In the genomic region with DNA sequence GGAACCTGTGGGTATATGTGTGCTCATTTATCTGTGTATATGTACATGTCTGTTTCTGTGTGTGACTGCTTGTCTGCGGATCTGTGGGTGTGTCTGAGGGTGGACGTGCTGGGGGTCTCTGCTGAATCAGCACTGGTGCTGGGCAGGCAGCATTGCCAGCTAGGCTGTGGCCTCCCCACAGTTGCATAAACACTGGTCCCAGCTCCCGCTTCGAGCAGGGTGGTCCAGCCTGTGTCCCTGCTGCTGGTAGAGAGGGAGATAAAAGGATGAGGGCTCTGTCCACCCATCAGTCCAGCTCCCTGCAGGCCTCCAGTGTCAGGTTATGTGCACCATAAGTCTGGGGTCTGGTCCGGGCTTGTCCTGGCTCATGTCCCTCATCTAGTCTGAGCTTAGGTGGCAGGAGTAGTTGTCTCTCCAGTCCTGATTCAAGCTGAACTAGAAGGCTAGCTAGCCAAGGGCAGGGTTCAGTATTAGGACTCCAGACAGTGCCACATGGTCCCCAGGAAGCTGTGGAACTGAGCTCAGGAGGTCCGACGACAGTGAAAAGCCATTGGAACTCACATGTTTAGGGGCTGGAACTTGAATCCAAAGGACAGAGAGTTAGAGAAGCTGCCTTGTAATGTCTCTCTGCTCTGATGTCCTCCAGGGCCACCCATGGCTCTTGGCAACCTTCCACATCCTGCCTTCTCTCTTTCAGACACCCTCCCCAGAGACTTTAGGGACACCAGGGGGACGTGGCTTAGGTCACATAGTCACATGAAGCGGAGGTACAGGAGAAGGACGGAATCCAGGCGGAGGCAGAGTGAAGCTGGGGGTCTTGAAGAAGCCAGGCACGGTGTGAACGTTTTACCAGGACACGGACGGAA, we compare ENCODE assay signal across 17 mouse cellular contexts. TPM values are rescaled to one million over a fixed set of nuclear protein-coding genes. Genes with fewer than 3 reads are reported as not detected.
DNase-seq lines count a peak whose midpoint lies in the region; ATAC-seq lines count a peak whose summit lies in the region.
"Had no signal": no experiment of that assay in that cellular context is flagged by ENCODE, and none has a peak within 500 bp of the region (broad histone marks: within the 10 kb centered on the region; RNA-seq: fewer than 3 reads in every experiment).

No protein-coding gene starts in this region.

- H3K27me3 ChIP-seq in heart, embryonic 15.5 days = no peaks in the 10 kb centered on the region
- H3K27me3 ChIP-seq in kidney, embryonic 16.5 days (ENCODE audit: insufficient read depth, low read length) = no peaks in the 10 kb centered on the region
- 0 out of 2 replicates have a peak, but pooled peaks cover 20% of the 10 kb centered on the region for H3K27me3 ChIP-seq in liver, embryonic 12.5 days (replicated peaks)
- H3K27me3 ChIP-seq: midbrain, embryonic 15.5 days; neural tube, embryonic 12.5 days had no signal

- peak overlapping the region; percentile 4 for H3K27ac ChIP-seq in heart, embryonic 15.5 days
- peak overlapping the region; percentile 54; the same call in 1 of the 2 replicates for H3K27ac ChIP-seq in kidney, embryonic 16.5 days (ENCODE audit: low read length)
- no peak overlapping the region for H3K27ac ChIP-seq in liver, embryonic 12.5 days
- H3K27ac ChIP-seq: limb, embryonic 12.5 days; macrophage; midbrain, embryonic 15.5 days; neural tube, embryonic 12.5 days had no signal

- 58% methylated on average over 15 of the region's 15 CpGs for WGBS in heart, embryonic 15.5 days
- 62% methylated on average over 15 of the region's 15 CpGs for WGBS in kidney, embryonic 16.5 days
- WGBS in liver, embryonic 12.5 days (ENCODE audit: insufficient replicate concordance) = 61% methylated on average over 15 of the region's 15 CpGs

- no peaks in the 10 kb centered on the region for H3K9me3 ChIP-seq in heart, embryonic 15.5 days (replicated peaks)
- no peaks in the 10 kb centered on the region for H3K9me3 ChIP-seq in kidney, embryonic 16.5 days (ENCODE audit: low read length)
- no peaks in the 10 kb centered on the region for H3K9me3 ChIP-seq in liver, embryonic 12.5 days (replicated peaks)
- H3K9me3 ChIP-seq: limb, embryonic 12.5 days; midbrain, embryonic 15.5 days; neural tube, embryonic 12.5 days had no signal

- H3K36me3 ChIP-seq in heart, embryonic 15.5 days = peaks cover 10% of the 10 kb centered on the region; the same call in 1 of the 2 replicates
- H3K36me3 ChIP-seq in kidney, embryonic 16.5 days (ENCODE audit: insufficient read depth, low read length) = no peaks in the 10 kb centered on the region
- no peaks in the 10 kb centered on the region for H3K36me3 ChIP-seq in liver, embryonic 12.5 days
- H3K36me3 ChIP-seq: limb, embryonic 12.5 days; midbrain, embryonic 15.5 days; neural tube, embryonic 12.5 days had no signal

- peak; percentile 26 for DNase-seq in kidney, adult 9 months
- no peak for DNase-seq in kidney, adult 18-20 months
- peak; percentile 22 for DNase-seq in lung, postnatal 36 days
- no peak for DNase-seq in urinary bladder, postnatal 4 days (ENCODE audit: low spot score in 2 of 2)
- DNase-seq in cerebellum, postnatal 4 days (ENCODE audit: low spot score in 2 of 2) = no peak
- DNase-seq: adrenal gland, postnatal 14 days; retina, postnatal 1 day had no signal

- H3K4me3 ChIP-seq in heart, embryonic 15.5 days = no peak overlapping the region
- H3K4me3 ChIP-seq in kidney, embryonic 16.5 days (ENCODE audit: low read length) = no peak overlapping the region
- no peak overlapping the region for H3K4me3 ChIP-seq in liver, embryonic 12.5 days
- H3K4me3 ChIP-seq: limb, embryonic 12.5 days; midbrain, embryonic 15.5 days; neural tube, embryonic 12.5 days had no signal

- H3K4me2 ChIP-seq in heart, embryonic 15.5 days = no peak overlapping the region
- H3K4me2 ChIP-seq in kidney, embryonic 16.5 days (replicated peaks; ENCODE audit: low read depth, low read length) = no peak overlapping the region
- H3K4me2 ChIP-seq in liver, embryonic 12.5 days = no peak overlapping the region
- H3K4me2 ChIP-seq: limb, embryonic 12.5 days; midbrain, embryonic 15.5 days; neural tube, embryonic 12.5 days had no signal

- no peak for ATAC-seq in heart, embryonic 15.5 days (replicated peaks; ENCODE audit: insufficient number of reproducible peaks, insufficient read depth, low FRiP score, low read depth)
- ATAC-seq in kidney, embryonic 16.5 days (ENCODE audit: low FRiP score, low TSS enrichment) = peak; percentile 28; the same call in 1 of the 2 replicates
- ATAC-seq in liver, embryonic 12.5 days = no peak
- ATAC-seq: midbrain, embryonic 15.5 days had no signal

- peaks cover 28% of the 10 kb centered on the region for H3K4me1 ChIP-seq in heart, embryonic 15.5 days (replicated peaks)
- peaks cover 5% of the 10 kb centered on the region for H3K4me1 ChIP-seq in kidney, embryonic 16.5 days (ENCODE audit: insufficient read depth, low read length)
- no peaks in the 10 kb centered on the region for H3K4me1 ChIP-seq in liver, embryonic 12.5 days
- H3K4me1 ChIP-seq: midbrain, embryonic 15.5 days; neural tube, embryonic 12.5 days had no signal

- H3K9ac ChIP-seq in heart, embryonic 15.5 days = no peak overlapping the region
- H3K9ac ChIP-seq in kidney, embryonic 16.5 days (replicated peaks; ENCODE audit: low read length) = no peak overlapping the region
- H3K9ac ChIP-seq in liver, embryonic 12.5 days = no peak overlapping the region
- H3K9ac ChIP-seq: limb, embryonic 12.5 days; midbrain, embryonic 15.5 days; neural tube, embryonic 12.5 days had no signal

RNA-seq across cellular contexts. Expression of gene Prss42, which starts 23.3 kb away (rescaled TPM):
- 0.15 TPM in 1 of 2 replicates, not detected in the other for polyA plus RNA-seq in heart, embryonic 15.5 days (2015; fragmentation: Nextera tagmentation; extraction: Ambion mirVana)
- not detected in 2 replicates for polyA plus RNA-seq in kidney, embryonic 16.5 days (2015; fragmentation: Nextera tagmentation; extraction: Ambion mirVana)
- polyA plus RNA-seq in liver, embryonic 12.5 days (2016; fragmentation: Nextera tagmentation; extraction: Ambion mirVana) = not detected in 2 replicates
- polyA plus RNA-seq: intestine, embryonic 14.5 days; limb, embryonic 12.5 days; macrophage; midbrain, embryonic 15.5 days; neural tube, embryonic 12.5 days; thymus, postnatal 0 days had no signal

RNA-seq across cellular contexts. Expression of gene Pth1r, which starts 27.7 kb away (rescaled TPM):
- polyA plus RNA-seq in heart, embryonic 15.5 days (2015; fragmentation: Nextera tagmentation; extraction: Ambion mirVana) = 23.2 and 26.1 TPM in 2 replicates
- 98.8 and 108 TPM in 2 replicates for polyA plus RNA-seq in kidney, embryonic 16.5 days (2015; fragmentation: Nextera tagmentation; extraction: Ambion mirVana)
- polyA plus RNA-seq in liver, embryonic 12.5 days (2016; fragmentation: Nextera tagmentation; extraction: Ambion mirVana) = 7.8 and 9.1 TPM in 2 replicates

RNA-seq across cellular contexts. Expression of gene Myl3, which starts 33.0 kb away (rescaled TPM):
- polyA plus RNA-seq in heart, embryonic 15.5 days (2015; fragmentation: Nextera tagmentation; extraction: Ambion mirVana) = 3,797 and 4,490 TPM in 2 replicates
- 1.5 and 3.6 TPM in 2 replicates for polyA plus RNA-seq in kidney, embryonic 16.5 days (2015; fragmentation: Nextera tagmentation; extraction: Ambion mirVana)
- 0.48 and 1.6 TPM in 2 replicates for polyA plus RNA-seq in liver, embryonic 12.5 days (2016; fragmentation: Nextera tagmentation; extraction: Ambion mirVana)
- polyA plus RNA-seq: macrophage had no signal

RNA-seq across cellular contexts. Expression of gene Prss44, which starts 39.2 kb away (rescaled TPM):
- not detected in 2 replicates for polyA plus RNA-seq in heart, embryonic 15.5 days (2015; fragmentation: Nextera tagmentation; extraction: Ambion mirVana)
- polyA plus RNA-seq in kidney, embryonic 16.5 days (2015; fragmentation: Nextera tagmentation; extraction: Ambion mirVana) = not detected in 2 replicates
- polyA plus RNA-seq in liver, embryonic 12.5 days (2016; fragmentation: Nextera tagmentation; extraction: Ambion mirVana) = not detected in 2 replicates
- polyA plus RNA-seq: gonadal fat pad, adult 2 months; intestine, embryonic 14.5 days; limb, embryonic 12.5 days; macrophage; midbrain, embryonic 15.5 days; neural tube, embryonic 12.5 days had no signal

RNA-seq across cellular contexts. Expression of gene Prss43, which starts 51.9 kb away (rescaled TPM):
- not detected in 2 replicates for polyA plus RNA-seq in heart, embryonic 15.5 days (2015; fragmentation: Nextera tagmentation; extraction: Ambion mirVana)
- polyA plus RNA-seq in kidney, embryonic 16.5 days (2015; fragmentation: Nextera tagmentation; extraction: Ambion mirVana) = not detected in 2 replicates
- polyA plus RNA-seq in liver, embryonic 12.5 days (2016; fragmentation: Nextera tagmentation; extraction: Ambion mirVana) = not detected in 2 replicates
- polyA plus RNA-seq: intestine, embryonic 14.5 days; limb, embryonic 12.5 days; macrophage; midbrain, embryonic 15.5 days; neural tube, embryonic 12.5 days; thymus, postnatal 0 days had no signal

Comparison
In these comparisons a context has a peak if more than half of its experiments do, and no peak if none do; other contexts are left out.
1. DNase-seq: peak in kidney, adult 9 months (single experiment) and lung, postnatal 36 days (single experiment); none in kidney, adult 18-20 months (single experiment), urinary bladder, postnatal 4 days (0 of 2) and cerebellum, postnatal 4 days (0 of 2).
2. RNA of gene Myl3, which starts 33.0 kb away (polyA plus RNA-seq): 3,797 to 4,490 TPM in heart, embryonic 15.5 days; 1.5 to 3.6 TPM in kidney, embryonic 16.5 days and 0.48 to 1.6 TPM in liver, embryonic 12.5 days; every median in the first group is over 100 times any median in the second.